Mouse (Mus musculus) intestine, embryonic 16.5 days (tissue): ENCODE results near the gene Ppp1r36. TPM values are rescaled to one million over a fixed set of nuclear protein-coding genes. Genes with fewer than 3 reads are reported as not detected.

Experiments
- ATAC-seq: fragments of 200-750 bp; cut with Nextera tagmentation; 2 replicates; pipeline ENCODE4 v1.8.0; 2017; ENCODE audit warnings: moderate TSS enrichment, moderate library complexity
- H3K27ac ChIP-seq: fragments of 300-500 bp; sonication (generic); 2 replicates; pipeline ENCODE4 v1.5.1; 2014; ENCODE audit warnings: mild to moderate bottlenecking, low read length
- H3K27me3 ChIP-seq: fragments of 300-500 bp; sonication (generic); replicated peaks from 2 replicates; pipeline ENCODE4 v1.6.1; 2014; ENCODE audit warnings: low read length, control low read depth, mixed read lengths; ENCODE audit not compliant: control insufficient read depth, insufficient read depth
- H3K36me3 ChIP-seq: fragments of 300-500 bp; sonication (generic); 2 replicates; pipeline ENCODE4 v1.6.1; 2014; ENCODE audit warnings: low read length, control low read depth; ENCODE audit not compliant: control insufficient read depth, insufficient read depth
- H3K4me1 ChIP-seq: fragments of 300-500 bp; sonication (generic); 2 replicates; pipeline ENCODE4 v1.6.1; 2014; ENCODE audit warnings: low read length, control low read depth, mixed read lengths; ENCODE audit not compliant: control insufficient read depth, insufficient read depth
- H3K4me2 ChIP-seq: fragments of 300-500 bp; sonication (generic); 2 replicates; pipeline ENCODE4 v1.6.1; 2014; ENCODE audit warnings: low read depth, low read length, control low read depth
- H3K4me3 ChIP-seq: fragments of 300-500 bp; sonication (generic); 2 replicates; pipeline ENCODE4 v1.5.1; 2014; ENCODE audit warnings: mild to moderate bottlenecking, low read length
- H3K9ac ChIP-seq: fragments of 300-500 bp; sonication (generic); 2 replicates; pipeline ENCODE4 v1.6.1; 2014; ENCODE audit warnings: low read depth, low read length
- H3K9me3 ChIP-seq: fragments of 300-500 bp; sonication (generic); 2 replicates; pipeline ENCODE4 v1.6.1; 2016; ENCODE audit warnings: low read length, control low read depth; ENCODE audit not compliant: control insufficient read depth
- WGBS: fragments of 180-500 bp; shearing (Covaris S2); extraction: QIAGEN DNeasy Blood & Tissue Kit; methylation state at CpG from one replicate; pipeline ENCODE4 v1.1.7; 2014; 5-methylcytosine and 5-hydroxymethylcytosine counted together
- polyA plus RNA-seq: library from polyadenylated mRNA; unstranded; fragments of >200 nt; fragmentation: Nextera tagmentation; extraction: Ambion mirVana; gene quantifications from 2 replicates; pipeline ENCODE4 v1.2.1, GENCODE M21; 2015

Ppp1r36 gene
- polyA plus RNA-seq, 1 experiment from 2014 or later = 1.5 TPM

GRCm38 (mm10) chr12:76478309-76479023 is 61.1 kb downstream of the Ppp1r36 start:
- ATAC-seq = no peak
- Histone ChIP-seq H3K36me3 (no peaks in the 10 kb centered on the region), H3K27ac (peak overlapping the region; percentile 33; the same call in 1 of the 2 replicates), H3K4me3 (no peak overlapping the region), H3K4me1 (peaks cover 19% of the 10 kb centered on the region), H3K4me2 (0 out of 2 replicates have a peak overlapping the region, but pooled peaks have one; percentile 0), H3K9me3 (peaks cover 3% of the 10 kb centered on the region; the same call in 1 of the 2 replicates), H3K27me3 (no peaks in the 10 kb centered on the region), H3K9ac (no peak overlapping the region)
- WGBS = 29% methylated on average over 13 of the region's 14 CpGs

DNA sequence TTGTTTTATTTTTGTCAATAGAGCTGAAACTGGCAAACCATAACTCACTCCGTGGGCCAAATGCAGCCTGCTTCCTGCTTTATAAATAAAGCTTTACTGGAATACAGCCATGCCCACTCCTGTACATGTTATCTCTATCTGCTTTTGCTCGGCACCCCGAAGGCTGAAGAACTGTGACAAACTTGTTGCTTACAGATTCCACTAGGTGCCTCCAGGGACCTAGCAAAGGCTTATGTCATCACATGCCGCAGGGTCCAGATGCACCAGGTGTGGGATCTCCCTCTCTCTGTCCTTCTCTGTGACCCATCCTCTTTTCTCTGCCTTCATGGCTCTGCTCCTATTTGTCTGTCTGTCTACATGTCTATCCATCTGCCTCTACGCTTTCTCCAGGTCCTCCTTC is 61.8 kb downstream of the Ppp1r36 start:
- Histone ChIP-seq H3K27me3 (no peaks in the 10 kb centered on the region), H3K27ac (peak overlapping the region; percentile 33; the same call in 1 of the 2 replicates), H3K9me3 (peaks cover 3% of the 10 kb centered on the region; the same call in 1 of the 2 replicates), H3K9ac (no peak overlapping the region), H3K36me3 (no peaks in the 10 kb centered on the region), H3K4me2 (0 out of 2 replicates have a peak overlapping the region, but pooled peaks have one; percentile 0), H3K4me3 (no peak overlapping the region), H3K4me1 (peaks cover 19% of the 10 kb centered on the region)
- no peak for ATAC-seq
- WGBS = 54% methylated on average over 5 of the region's 5 CpGs

- Histone ChIP-seq H3K9ac (no peak overlapping the region), H3K4me3 (no peak overlapping the region), H3K27ac (no peak overlapping the region), H3K36me3 (no peaks in the 10 kb centered on the region), H3K27me3 (no peaks in the 10 kb centered on the region), H3K4me2 (no peak overlapping the region), H3K9me3 (peaks cover 3% of the 10 kb centered on the region; the same call in 1 of the 2 replicates), H3K4me1 (peaks cover 22% of the 10 kb centered on the region)
- no peak for ATAC-seq
- WGBS = 76% methylated on average over 4 of the region's 4 CpGs
These were observed 62.6 kb downstream of the Ppp1r36 start for GRCm38 (mm10) chr12:76479836-76480495.

- Histone ChIP-seq H3K4me3 (no peak overlapping the region), H3K36me3 (no peaks in the 10 kb centered on the region), H3K9ac (no peak overlapping the region), H3K9me3 (peaks cover 3% of the 10 kb centered on the region; the same call in 1 of the 2 replicates), H3K27me3 (no peaks in the 10 kb centered on the region), H3K27ac (no peak overlapping the region), H3K4me2 (no peak overlapping the region), H3K4me1 (peaks cover 30% of the 10 kb centered on the region)
- ATAC-seq = no peak
- 83% methylated on average over 2 of the region's 2 CpGs for WGBS
These were observed 65.1 kb downstream of the Ppp1r36 start for GRCm38 (mm10) chr12:76482446-76482845.

GRCm38 (mm10) chr12:76482948-76483347 is 65.6 kb downstream of the Ppp1r36 start:
- ATAC-seq = no peak

DNA sequence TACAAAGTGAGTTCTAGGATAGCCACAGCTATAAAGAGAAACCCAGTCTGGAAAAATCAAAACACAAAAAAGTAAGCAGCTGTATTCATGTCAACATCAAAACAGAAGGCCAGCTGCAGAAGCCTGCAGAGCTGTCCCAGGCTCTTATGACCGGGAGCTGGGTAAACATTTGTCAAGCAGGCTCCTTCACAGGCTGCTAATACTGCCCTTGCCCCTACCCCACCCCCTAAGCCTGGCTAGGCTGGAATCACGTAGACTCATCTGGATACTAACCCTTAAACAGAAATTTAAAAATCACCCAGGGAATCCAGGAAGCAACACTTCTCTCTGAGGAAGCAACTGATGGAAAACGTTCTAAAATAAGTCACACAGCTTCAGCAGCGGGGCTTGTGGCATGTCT is 67.5 kb downstream of the Ppp1r36 start:
- no peaks in the 10 kb centered on the region for H3K36me3 ChIP-seq
- no peak overlapping the region for H3K9ac ChIP-seq
- no peak overlapping the region for H3K4me2 ChIP-seq
- H3K4me3 ChIP-seq = no peak overlapping the region
- H3K27ac ChIP-seq = 0 out of 2 replicates have a peak overlapping the region, but pooled peaks have one; percentile 21
- WGBS = 20% methylated on average over 4 of the region's 4 CpGs
- H3K9me3 ChIP-seq = peaks cover 3% of the 10 kb centered on the region; the same call in 1 of the 2 replicates
- no peaks in the 10 kb centered on the region for H3K27me3 ChIP-seq
- peaks cover 25% of the 10 kb centered on the region for H3K4me1 ChIP-seq
- peak; percentile 59 for ATAC-seq

More at GRCm38 (mm10) chr12:76482948-76483347, 65.6 kb downstream of the Ppp1r36 start:
- no peak overlapping the region for H3K4me2 ChIP-seq
- no peak overlapping the region for H3K9ac ChIP-seq
- peaks cover 30% of the 10 kb centered on the region for H3K4me1 ChIP-seq
- H3K36me3 ChIP-seq = no peaks in the 10 kb centered on the region
- WGBS = 80% methylated on average over 2 of the region's 2 CpGs
- no peaks in the 10 kb centered on the region for H3K27me3 ChIP-seq
- H3K9me3 ChIP-seq = peaks cover 3% of the 10 kb centered on the region; the same call in 1 of the 2 replicates
- H3K27ac ChIP-seq = no peak overlapping the region
- no peak overlapping the region for H3K4me3 ChIP-seq

DNA sequence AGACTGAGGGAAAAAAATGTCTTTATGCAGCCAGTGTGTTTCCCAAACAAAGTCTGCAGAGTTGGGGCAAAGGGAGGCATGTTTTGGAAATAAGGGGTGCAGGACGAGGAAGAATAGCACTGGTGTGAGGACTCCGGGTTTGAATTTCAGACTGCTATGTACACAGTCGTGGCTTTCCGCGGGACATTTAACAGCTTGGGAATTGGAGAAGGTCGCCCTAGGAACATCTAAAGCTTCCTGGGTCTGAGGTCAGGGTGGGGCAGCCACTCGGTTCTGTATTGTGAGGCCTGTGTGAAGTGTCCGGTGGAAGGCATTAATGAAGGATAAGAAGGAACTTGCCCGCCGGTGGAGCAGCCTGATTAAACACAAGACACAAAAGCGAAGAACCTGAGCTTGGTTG is 68.0 kb downstream of the Ppp1r36 start:
- Histone ChIP-seq H3K9me3 (peaks cover 3% of the 10 kb centered on the region; the same call in 1 of the 2 replicates), H3K27ac (0 out of 2 replicates have a peak overlapping the region, but pooled peaks have one; percentile 21), H3K27me3 (no peaks in the 10 kb centered on the region), H3K4me3 (no peak overlapping the region), H3K4me1 (peaks cover 21% of the 10 kb centered on the region), H3K36me3 (no peaks in the 10 kb centered on the region), H3K4me2 (no peak overlapping the region), H3K9ac (no peak overlapping the region)
- 37% methylated on average over 11 of the region's 11 CpGs for WGBS
- no peak for ATAC-seq

DNA sequence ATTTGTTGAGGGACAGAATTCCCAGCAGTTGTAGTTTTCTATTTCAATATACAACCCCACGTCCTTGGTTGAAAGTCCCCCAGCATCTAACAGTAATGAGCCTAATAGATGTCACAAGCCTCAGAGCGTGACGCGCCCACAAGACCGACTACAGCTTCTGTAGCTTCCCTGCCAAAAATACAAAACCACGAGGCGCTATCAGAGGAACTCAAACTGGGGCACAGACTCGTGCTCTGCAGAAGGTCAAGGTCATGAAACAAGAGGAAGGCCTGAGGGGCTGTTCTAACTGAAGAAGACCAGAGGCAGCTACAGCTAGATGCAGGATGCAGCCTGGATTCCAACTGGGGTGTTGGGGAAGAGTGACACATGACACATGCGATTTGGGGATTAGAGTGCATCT is 69.6 kb downstream of the Ppp1r36 start:
- no peak overlapping the region for H3K4me2 ChIP-seq
- H3K27ac ChIP-seq = no peak overlapping the region
- no peak overlapping the region for H3K4me3 ChIP-seq
- no peak overlapping the region for H3K9ac ChIP-seq
- H3K36me3 ChIP-seq = no peaks in the 10 kb centered on the region
- peaks cover 21% of the 10 kb centered on the region for H3K4me1 ChIP-seq
- H3K9me3 ChIP-seq = 0 out of 2 replicates have a peak, but pooled peaks cover 5% of the 10 kb centered on the region
- H3K27me3 ChIP-seq = no peaks in the 10 kb centered on the region
- WGBS = 74% methylated on average over 9 of the region's 9 CpGs
- ATAC-seq = no peak
